Mouse (Mus musculus): Measurements from ENCODE around the gene Vmn1r115. TPM values are rescaled to one million over a fixed set of nuclear protein-coding genes. Genes with fewer than 3 reads are reported as not detected.
"Not testable (repeated sequence)": the region's sequence is repeated elsewhere in the genome, so short reads cannot be mapped to it uniquely, and the experiment has no call there.

The Vmn1r115 gene
- polyA plus RNA-seq (2012; rRNA removed), result not detected in 2 replicates
- polyA plus RNA-seq (2014; fragmentation: Nextera tagmentation; extraction: Ambion mirVana), result not detected in 2 replicates

GRCm38 (mm10) chr7:20844885-20845284 is at the start of gene Vmn1r115:
TSS of gene Vmn1r115 (minus strand) at chr7:20844985.
- ATAC-seq (ENCODE audit: low FRiP score, low read depth); H3K36me3 ChIP-seq (ENCODE audit: control insufficient read depth, insufficient read depth, low read length); H3K9me3 ChIP-seq (ENCODE audit: control insufficient read depth, low read length); H3K27ac ChIP-seq (replicated peaks; ENCODE audit: low read depth, low read length); H3K4me3 ChIP-seq (replicated peaks; ENCODE audit: low read length); H3K4me2 ChIP-seq (replicated peaks; ENCODE audit: low read depth, low read length, severe bottlenecking); DNase-seq (ENCODE audit: low spot score); H3K27me3 ChIP-seq (ENCODE audit: control insufficient read depth, insufficient read depth, low read length); H3K4me1 ChIP-seq (ENCODE audit: control insufficient read depth, insufficient read depth, low read length); H3K9ac ChIP-seq (ENCODE audit: low read depth, low read length, severe bottlenecking): not testable (repeated sequence)
- WGBS, result 93% methylated on average over 1 of the region's 3 CpGs

- not testable (repeated sequence) for DNase-seq (ENCODE audit: low spot score); H3K27me3 ChIP-seq (ENCODE audit: control insufficient read depth, insufficient read depth, low read length); H3K9ac ChIP-seq (ENCODE audit: low read depth, low read length, severe bottlenecking); H3K4me2 ChIP-seq (replicated peaks; ENCODE audit: low read depth, low read length, severe bottlenecking); ATAC-seq (ENCODE audit: low FRiP score, low read depth); H3K4me3 ChIP-seq (replicated peaks; ENCODE audit: low read length); H3K4me1 ChIP-seq (ENCODE audit: control insufficient read depth, insufficient read depth, low read length); H3K27ac ChIP-seq (replicated peaks; ENCODE audit: low read depth, low read length); H3K9me3 ChIP-seq (ENCODE audit: control insufficient read depth, low read length); H3K36me3 ChIP-seq (ENCODE audit: control insufficient read depth, insufficient read depth, low read length)
- no CpG with 5 or more reads among the region's 2 CpGs for WGBS
These were observed 39.2 kb upstream of the Vmn1r115 start, which contains the start of gene Vmn1r117 for GRCm38 (mm10) chr7:20884021-20884420. TSS of gene Vmn1r117 (minus strand) at chr7:20884121.

GRCm38 (mm10) chr7:20871956-20872355 is 27.2 kb upstream of the Vmn1r115 start, which contains the start of gene Vmn1r116:
TSS of gene Vmn1r116 (plus strand) at chr7:20872256.
- WGBS, result 76% methylated on average over 3 of the region's 3 CpGs
- H3K36me3 ChIP-seq (ENCODE audit: control insufficient read depth, insufficient read depth, low read length); DNase-seq (ENCODE audit: low spot score); H3K9ac ChIP-seq (ENCODE audit: low read depth, low read length, severe bottlenecking); H3K27me3 ChIP-seq (ENCODE audit: control insufficient read depth, insufficient read depth, low read length); H3K4me2 ChIP-seq (replicated peaks; ENCODE audit: low read depth, low read length, severe bottlenecking); H3K4me3 ChIP-seq (replicated peaks; ENCODE audit: low read length); H3K4me1 ChIP-seq (ENCODE audit: control insufficient read depth, insufficient read depth, low read length); H3K9me3 ChIP-seq (ENCODE audit: control insufficient read depth, low read length); H3K27ac ChIP-seq (replicated peaks; ENCODE audit: low read depth, low read length); ATAC-seq (ENCODE audit: low FRiP score, low read depth): not testable (repeated sequence)

GRCm38 (mm10) chr7:20812086-20812485 is 32.7 kb downstream of the Vmn1r115 start, which contains the start of gene Vmn1r114:
TSS of gene Vmn1r114 (minus strand) at chr7:20812186.
- not testable (repeated sequence) for H3K27me3 ChIP-seq (ENCODE audit: control insufficient read depth, insufficient read depth, low read length); H3K4me3 ChIP-seq (replicated peaks; ENCODE audit: low read length); ATAC-seq (ENCODE audit: low FRiP score, low read depth); H3K36me3 ChIP-seq (ENCODE audit: control insufficient read depth, insufficient read depth, low read length); DNase-seq (ENCODE audit: low spot score); H3K9ac ChIP-seq (ENCODE audit: low read depth, low read length, severe bottlenecking); H3K4me1 ChIP-seq (ENCODE audit: control insufficient read depth, insufficient read depth, low read length); H3K9me3 ChIP-seq (ENCODE audit: control insufficient read depth, low read length); H3K27ac ChIP-seq (replicated peaks; ENCODE audit: low read depth, low read length); H3K4me2 ChIP-seq (replicated peaks; ENCODE audit: low read depth, low read length, severe bottlenecking)
- no CpG with 5 or more reads among the region's 5 CpGs for WGBS

Other genes with a start within 250 kb of the Vmn1r115 start
- not detected in 2 replicates for gene Gm4513, start 246.0 kb downstream of the Vmn1r115 start, polyA plus RNA-seq (2012; rRNA removed)
- gene Gm4513, start 246.0 kb downstream of the Vmn1r115 start, polyA plus RNA-seq (2014; fragmentation: Nextera tagmentation; extraction: Ambion mirVana), result not detected in 2 replicates
- gene Vmn1r107, start 176.1 kb downstream of the Vmn1r115 start, polyA plus RNA-seq (2012; rRNA removed), result not detected in 2 replicates
- not detected in 2 replicates for gene Vmn1r107, start 176.1 kb downstream of the Vmn1r115 start, polyA plus RNA-seq (2014; fragmentation: Nextera tagmentation; extraction: Ambion mirVana)
- not detected in 2 replicates for gene Vmn1r111, start 141.8 kb downstream of the Vmn1r115 start, polyA plus RNA-seq (2012; rRNA removed)
- gene Vmn1r111, start 141.8 kb downstream of the Vmn1r115 start, polyA plus RNA-seq (2014; fragmentation: Nextera tagmentation; extraction: Ambion mirVana), result not detected in 2 replicates
- not detected in 2 replicates for gene Gm10668, start 114.4 kb downstream of the Vmn1r115 start, polyA plus RNA-seq (2012; rRNA removed)
- gene Gm10668, start 114.4 kb downstream of the Vmn1r115 start, polyA plus RNA-seq (2014; fragmentation: Nextera tagmentation; extraction: Ambion mirVana), result not detected in 2 replicates
- not detected in 2 replicates for gene Vmn1r112, start 73.8 kb downstream of the Vmn1r115 start, polyA plus RNA-seq (2012; rRNA removed)
- not detected in 2 replicates for gene Vmn1r112, start 73.8 kb downstream of the Vmn1r115 start, polyA plus RNA-seq (2014; fragmentation: Nextera tagmentation; extraction: Ambion mirVana)
- gene Vmn1r113, start 57.7 kb downstream of the Vmn1r115 start, polyA plus RNA-seq (2012; rRNA removed), result not detected in 2 replicates
- not detected in 2 replicates for gene Vmn1r113, start 57.7 kb downstream of the Vmn1r115 start, polyA plus RNA-seq (2014; fragmentation: Nextera tagmentation; extraction: Ambion mirVana)
- not detected in 2 replicates for gene Vmn1r114, start 32.8 kb downstream of the Vmn1r115 start, polyA plus RNA-seq (2012; rRNA removed)
- gene Vmn1r114, start 32.8 kb downstream of the Vmn1r115 start, polyA plus RNA-seq (2014; fragmentation: Nextera tagmentation; extraction: Ambion mirVana), result not detected in 2 replicates
- not detected in 2 replicates for gene Vmn1r116, start 27.3 kb upstream of the Vmn1r115 start, polyA plus RNA-seq (2012; rRNA removed)
- not detected in 2 replicates for gene Vmn1r116, start 27.3 kb upstream of the Vmn1r115 start, polyA plus RNA-seq (2014; fragmentation: Nextera tagmentation; extraction: Ambion mirVana)
- gene Vmn1r117, start 39.1 kb upstream of the Vmn1r115 start, polyA plus RNA-seq (2012; rRNA removed), result not detected in 2 replicates
- not detected in 2 replicates for gene Vmn1r117, start 39.1 kb upstream of the Vmn1r115 start, polyA plus RNA-seq (2014; fragmentation: Nextera tagmentation; extraction: Ambion mirVana)
- gene Vmn1r118, start 67.4 kb upstream of the Vmn1r115 start, polyA plus RNA-seq (2012; rRNA removed), result not detected in 2 replicates
- not detected in 2 replicates for gene Vmn1r118, start 67.4 kb upstream of the Vmn1r115 start, polyA plus RNA-seq (2014; fragmentation: Nextera tagmentation; extraction: Ambion mirVana)
- not detected in 2 replicates for gene Vmn1r119, start 167.5 kb upstream of the Vmn1r115 start, polyA plus RNA-seq (2012; rRNA removed)
- gene Vmn1r119, start 167.5 kb upstream of the Vmn1r115 start, polyA plus RNA-seq (2014; fragmentation: Nextera tagmentation; extraction: Ambion mirVana), result not detected in 2 replicates
- gene Vmn1r120, start 208.8 kb upstream of the Vmn1r115 start, polyA plus RNA-seq (2012; rRNA removed), result not detected in 2 replicates
- not detected in 2 replicates for gene Vmn1r120, start 208.8 kb upstream of the Vmn1r115 start, polyA plus RNA-seq (2014; fragmentation: Nextera tagmentation; extraction: Ambion mirVana)

All from limb, embryonic 14.5 days (tissue).